Mouse (Mus musculus): ENCODE measurements around the gene Pltp. TPM values are rescaled to one million over a fixed set of nuclear protein-coding genes. Genes with fewer than 3 reads are reported as not detected.
A peak's percentile ranks its signal among the peaks of the same experiment; 100 is the strongest.

Pltp gene
- polyA plus RNA-seq (2016; fragmentation: Nextera tagmentation; extraction: Ambion mirVana): 57.8 and 59.4 TPM in 2 replicates

DNA sequence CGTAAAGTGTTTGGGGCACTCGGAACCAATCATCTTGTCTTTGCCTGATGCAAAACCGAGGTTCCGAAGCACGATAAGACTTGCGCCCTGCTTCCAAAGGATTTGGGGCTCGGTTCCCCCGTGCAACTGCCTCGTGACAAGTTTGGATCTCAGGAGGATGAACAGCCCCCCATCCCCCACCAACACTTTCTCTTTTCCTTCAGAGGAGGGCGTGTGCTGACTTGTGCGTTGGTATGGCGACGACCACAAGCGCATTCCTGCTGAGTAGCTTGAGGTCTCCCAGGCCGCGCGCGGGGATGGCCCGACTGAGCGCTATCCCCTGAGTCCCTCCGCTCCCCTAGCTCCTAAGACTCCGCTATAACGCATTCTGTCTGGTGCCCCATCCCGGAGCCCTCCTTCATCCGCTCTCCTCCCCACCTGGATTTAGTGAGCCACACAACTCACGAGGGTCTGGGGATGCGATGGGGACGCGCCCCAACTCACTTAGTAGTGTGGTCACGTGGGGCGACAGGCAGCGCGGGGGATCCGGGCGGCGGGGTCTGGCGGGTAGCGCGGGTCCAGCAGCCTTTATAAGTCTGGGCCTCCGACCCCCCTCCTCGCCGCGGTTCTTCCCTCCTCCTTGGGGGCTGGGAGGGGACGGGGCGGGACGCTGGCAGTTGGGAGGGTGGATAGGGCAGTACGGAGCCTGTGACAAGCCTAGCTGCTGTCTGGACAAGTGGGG, at the start of gene Pltp:
Gene Pltp (minus strand): TSS at position 611 of the 721 bp plus-strand sequence.
- Histone ChIP-seq H3K4me1 (peaks cover 32% of the 10 kb centered on the region), H3K27me3 (peaks cover 44% of the 10 kb centered on the region)
- peak; percentile 81 for ATAC-seq (ENCODE audit: insufficient number of reproducible peaks, insufficient read depth, low FRiP score, low TSS enrichment)

DNA sequence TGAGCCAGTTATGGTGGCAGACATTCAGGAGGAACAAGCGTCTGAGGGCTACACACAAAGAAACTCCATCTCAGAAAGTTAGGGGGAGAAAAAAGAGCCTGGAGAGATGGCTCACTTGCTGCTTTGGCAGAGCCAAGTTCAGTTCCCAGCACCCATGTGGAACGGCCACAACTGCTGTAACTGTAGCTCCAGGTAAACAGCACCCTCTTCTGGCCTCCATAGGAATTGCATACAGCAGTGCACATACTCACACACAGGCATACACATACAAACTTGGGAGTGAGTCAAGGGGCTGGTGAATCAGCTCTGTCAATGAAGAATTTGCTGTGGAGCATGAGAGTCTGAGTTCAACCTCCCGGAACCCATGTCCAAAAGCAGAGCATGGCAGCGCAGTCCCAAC, 48.6 kb upstream of the Pltp start:
- H3K4me2 ChIP-seq (replicated peaks): no peak overlapping the region
- no peak overlapping the region for H3K4me3 ChIP-seq
- 99% methylated on average over 4 of the region's 4 CpGs for WGBS
- H3K27me3 ChIP-seq: no peaks in the 10 kb centered on the region
- peaks cover 5% of the 10 kb centered on the region; the same call in 1 of the 2 replicates for H3K9me3 ChIP-seq
- H3K27ac ChIP-seq: no peak overlapping the region
- peaks cover 83% of the 10 kb centered on the region for H3K36me3 ChIP-seq
- peaks cover 13% of the 10 kb centered on the region for H3K4me1 ChIP-seq
- H3K9ac ChIP-seq: no peak overlapping the region
- no peak for ATAC-seq (ENCODE audit: insufficient number of reproducible peaks, insufficient read depth, low FRiP score, low TSS enrichment)

More for the DNA sequence above, at the start of gene Pltp:
- Histone ChIP-seq H3K36me3 (no peaks in the 10 kb centered on the region), H3K9me3 (no peaks in the 10 kb centered on the region), H3K27ac (peak within 1 kb of the TSS; percentile 74), H3K4me3 (peak within 1 kb of the TSS; percentile 42), H3K4me2 (replicated peaks) (peak within 1 kb of the TSS; percentile 90), H3K9ac (peak within 1 kb of the TSS; percentile 44)
- under 1% methylated on average over 47 of the region's 47 CpGs for WGBS

DNA sequence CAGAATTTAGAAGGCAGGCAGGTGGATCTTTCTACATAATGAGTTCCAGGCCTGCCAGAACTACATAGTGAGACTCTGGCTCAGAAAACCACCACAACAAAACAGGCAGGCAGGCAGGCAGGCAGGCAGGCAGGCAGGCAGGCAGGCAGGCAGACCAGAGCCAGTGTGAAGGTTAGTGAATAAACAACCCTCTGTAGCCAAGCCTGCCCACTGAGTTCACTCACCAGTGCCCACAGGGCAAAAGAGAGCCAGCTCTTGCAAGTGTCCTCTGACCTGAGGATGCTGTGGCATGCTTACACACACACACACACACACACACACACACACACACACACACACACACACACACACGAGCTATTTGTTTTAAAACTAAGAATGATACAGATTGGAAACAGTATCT, 46.0 kb upstream of the Pltp start:
- H3K9ac ChIP-seq: no peak overlapping the region
- ATAC-seq (ENCODE audit: insufficient number of reproducible peaks, insufficient read depth, low FRiP score, low TSS enrichment): no peak
- peaks cover 5% of the 10 kb centered on the region; the same call in 1 of the 2 replicates for H3K9me3 ChIP-seq
- no peaks in the 10 kb centered on the region for H3K27me3 ChIP-seq
- H3K27ac ChIP-seq: no peak overlapping the region
- peaks cover 99% of the 10 kb centered on the region for H3K36me3 ChIP-seq
- 82% methylated on average over 1 of the region's 1 CpGs for WGBS
- H3K4me1 ChIP-seq: no peaks in the 10 kb centered on the region
- no peak overlapping the region for H3K4me2 ChIP-seq (replicated peaks)
- H3K4me3 ChIP-seq: no peak overlapping the region

DNA sequence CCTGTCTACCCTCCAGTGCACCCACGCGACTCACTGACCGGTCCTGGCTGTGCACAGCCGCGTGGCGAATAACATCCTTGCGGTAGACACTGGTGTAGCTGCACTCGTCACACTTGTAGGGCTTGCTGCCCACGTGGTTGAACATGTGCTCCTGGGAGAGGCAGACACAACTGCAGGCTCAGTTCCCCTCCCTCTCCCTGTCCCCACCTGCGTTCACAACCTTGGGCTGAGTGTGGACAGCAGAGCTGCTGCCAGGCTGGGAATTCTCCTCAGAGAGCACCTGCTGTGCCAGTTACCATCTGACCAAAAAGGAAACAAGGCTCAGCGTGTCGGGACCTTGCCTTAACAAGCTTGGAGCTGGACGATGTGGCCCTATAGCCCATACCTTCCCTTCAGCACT, 43.9 kb upstream of the Pltp start:
- Histone ChIP-seq H3K36me3 (peaks cover 95% of the 10 kb centered on the region), H3K4me2 (replicated peaks) (no peak overlapping the region), H3K27ac (no peak overlapping the region), H3K27me3 (no peaks in the 10 kb centered on the region), H3K4me3 (no peak overlapping the region), H3K4me1 (no peaks in the 10 kb centered on the region), H3K9me3 (peaks cover 3% of the 10 kb centered on the region; the same call in 1 of the 2 replicates), H3K9ac (no peak overlapping the region)
- WGBS: 95% methylated on average over 13 of the region's 13 CpGs
- ATAC-seq (ENCODE audit: insufficient number of reproducible peaks, insufficient read depth, low FRiP score, low TSS enrichment): no peak

DNA sequence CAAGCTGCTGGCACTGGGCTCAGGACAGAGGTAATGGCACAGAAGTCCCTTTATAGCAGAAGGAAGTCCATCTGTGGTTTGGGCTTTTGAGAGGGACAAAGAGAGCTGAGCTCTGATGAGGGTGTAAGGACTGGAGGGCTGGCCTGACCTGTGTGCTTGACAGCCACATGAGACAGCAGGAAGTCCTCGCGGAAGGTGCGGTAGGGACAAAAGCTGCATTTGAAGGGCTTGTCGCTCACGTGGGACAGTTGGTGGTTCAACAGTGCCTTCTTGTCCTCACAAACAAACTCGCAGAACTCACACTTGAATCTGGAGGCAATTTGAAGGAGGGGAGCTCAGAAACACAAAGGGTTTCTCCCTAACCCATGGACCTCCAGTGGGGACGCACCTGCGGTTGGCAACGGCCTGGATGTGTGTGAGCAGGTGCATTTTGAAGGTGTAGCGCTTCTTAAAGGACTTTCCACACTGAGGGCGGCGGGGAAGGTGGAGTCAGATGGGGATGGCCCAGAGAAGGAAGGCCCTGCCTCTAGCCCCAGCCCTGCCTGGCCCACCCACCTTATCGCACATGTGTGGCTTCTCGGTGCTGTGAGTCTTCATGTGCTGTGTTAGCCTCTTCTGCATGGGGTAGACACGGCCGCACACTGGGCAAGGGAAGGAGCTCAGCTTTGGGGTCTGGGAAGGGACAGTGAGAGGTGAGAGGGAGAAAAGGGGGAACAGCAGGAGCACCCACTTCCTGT, 42.4 kb upstream of the Pltp start:
- Histone ChIP-seq H3K4me2 (replicated peaks) (no peak overlapping the region), H3K9me3 (no peaks in the 10 kb centered on the region), H3K9ac (0 out of 2 replicates have a peak overlapping the region, but pooled peaks have one; percentile 16), H3K4me3 (no peak overlapping the region), H3K27ac (no peak overlapping the region), H3K27me3 (no peaks in the 10 kb centered on the region), H3K4me1 (no peaks in the 10 kb centered on the region), H3K36me3 (peaks cover 96% of the 10 kb centered on the region)
- no peak for ATAC-seq (ENCODE audit: insufficient number of reproducible peaks, insufficient read depth, low FRiP score, low TSS enrichment)
- WGBS: 95% methylated on average over 16 of the region's 16 CpGs

DNA sequence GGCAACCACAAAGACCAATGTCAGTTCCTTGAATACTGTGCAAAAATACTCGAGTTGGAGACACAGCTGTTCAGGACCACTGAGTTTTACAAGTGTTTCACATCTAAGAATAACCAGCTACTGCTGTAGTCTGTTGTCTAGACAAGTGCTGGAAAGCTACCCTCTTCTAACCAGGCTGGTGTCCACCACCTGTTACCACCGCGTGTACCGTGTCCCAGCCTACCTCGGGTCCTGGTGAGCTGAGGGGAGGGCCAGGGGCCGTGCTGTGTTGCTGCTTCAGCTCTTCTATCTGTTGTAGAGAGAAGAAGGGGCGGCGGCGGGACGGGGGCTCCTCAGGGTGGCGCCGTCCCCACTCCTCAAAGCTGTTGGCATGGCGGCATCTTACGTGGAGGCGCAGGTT, 41.5 kb upstream of the Pltp start:
- Histone ChIP-seq H3K4me3 (no peak overlapping the region), H3K4me2 (replicated peaks) (no peak overlapping the region), H3K27ac (no peak overlapping the region), H3K9me3 (no peaks in the 10 kb centered on the region), H3K9ac (no peak overlapping the region), H3K4me1 (no peaks in the 10 kb centered on the region), H3K27me3 (no peaks in the 10 kb centered on the region), H3K36me3 (peaks cover 96% of the 10 kb centered on the region)
- 91% methylated on average over 15 of the region's 15 CpGs for WGBS
- no peak for ATAC-seq (ENCODE audit: insufficient number of reproducible peaks, insufficient read depth, low FRiP score, low TSS enrichment)

DNA sequence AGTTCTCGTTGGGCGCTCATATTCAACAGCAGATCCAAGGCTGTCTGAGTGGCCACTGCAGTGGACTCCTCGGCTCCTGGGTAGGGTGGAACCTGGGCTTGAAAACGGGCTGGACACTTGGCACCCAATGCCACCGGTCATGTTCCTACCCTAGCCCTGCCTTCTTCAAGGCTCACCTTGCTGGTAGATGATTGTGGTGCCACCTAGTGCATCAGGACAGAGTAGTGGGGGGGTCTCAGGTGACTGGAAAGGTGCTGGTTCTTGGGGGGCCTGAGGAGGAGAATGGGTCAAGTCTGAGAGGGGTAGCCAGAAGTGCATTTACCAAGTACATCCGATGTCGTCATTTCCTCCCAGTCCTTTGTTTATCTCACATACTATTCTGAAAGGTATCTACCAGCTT, 40.5 kb upstream of the Pltp start:
- 94% methylated on average over 7 of the region's 7 CpGs for WGBS
- H3K4me1 ChIP-seq: no peaks in the 10 kb centered on the region
- H3K9me3 ChIP-seq: no peaks in the 10 kb centered on the region
- no peak overlapping the region for H3K27ac ChIP-seq
- H3K4me3 ChIP-seq: no peak overlapping the region
- no peaks in the 10 kb centered on the region for H3K27me3 ChIP-seq
- ATAC-seq (ENCODE audit: insufficient number of reproducible peaks, insufficient read depth, low FRiP score, low TSS enrichment): no peak
- peaks cover 96% of the 10 kb centered on the region for H3K36me3 ChIP-seq
- no peak overlapping the region for H3K4me2 ChIP-seq (replicated peaks)
- H3K9ac ChIP-seq: no peak overlapping the region

DNA sequence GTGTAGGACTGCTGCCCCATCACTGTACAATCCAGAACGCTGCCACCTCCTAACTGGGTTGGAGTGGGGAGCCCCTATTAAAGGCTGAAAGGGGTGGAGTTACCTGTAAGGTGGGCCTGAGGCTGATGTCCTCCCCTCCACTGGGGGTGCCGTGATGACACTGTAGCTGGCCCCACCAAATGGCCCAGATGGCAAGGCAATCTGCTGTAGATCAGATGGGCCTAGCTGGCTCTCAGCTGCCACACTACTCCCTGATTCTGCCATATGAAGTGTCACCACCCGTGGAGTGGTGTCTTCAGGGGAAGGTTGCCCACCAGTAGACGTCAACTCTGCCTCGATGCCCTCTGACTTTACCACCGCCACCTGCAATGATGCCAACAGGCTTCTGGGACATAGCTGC, 38.4 kb upstream of the Pltp start:
- 95% methylated on average over 6 of the region's 6 CpGs for WGBS
- H3K4me2 ChIP-seq (replicated peaks): no peak overlapping the region
- no peak overlapping the region for H3K9ac ChIP-seq
- H3K4me3 ChIP-seq: no peak overlapping the region
- H3K36me3 ChIP-seq: peaks cover 96% of the 10 kb centered on the region
- H3K27ac ChIP-seq: no peak overlapping the region
- no peaks in the 10 kb centered on the region for H3K27me3 ChIP-seq
- ATAC-seq (ENCODE audit: insufficient number of reproducible peaks, insufficient read depth, low FRiP score, low TSS enrichment): no peak
- no peaks in the 10 kb centered on the region for H3K4me1 ChIP-seq
- H3K9me3 ChIP-seq: no peaks in the 10 kb centered on the region

DNA sequence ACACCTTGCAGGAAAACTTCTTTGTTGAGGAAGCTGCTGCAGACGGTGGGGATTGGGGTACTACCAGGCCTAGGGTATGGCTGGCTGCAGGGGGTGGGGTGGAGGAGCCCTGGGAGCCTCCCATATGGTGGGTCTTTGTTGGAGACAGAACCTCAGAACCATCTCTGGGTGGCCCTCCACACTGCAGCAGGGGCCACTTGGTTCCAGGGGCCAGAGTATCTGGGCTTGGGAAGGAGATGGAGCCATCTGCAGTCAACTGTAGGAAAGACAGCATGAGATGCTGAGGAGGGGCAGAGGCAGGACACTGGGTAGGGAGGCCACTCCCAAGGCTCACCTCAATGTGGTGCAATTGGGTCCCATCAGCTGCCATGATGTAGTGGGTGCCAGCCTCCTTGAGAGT, 37.1 kb upstream of the Pltp start:
- no peak for ATAC-seq (ENCODE audit: insufficient number of reproducible peaks, insufficient read depth, low FRiP score, low TSS enrichment)
- WGBS: 81% methylated on average over 1 of the region's 1 CpGs
- Histone ChIP-seq H3K36me3 (peaks cover 96% of the 10 kb centered on the region), H3K9me3 (no peaks in the 10 kb centered on the region), H3K27me3 (no peaks in the 10 kb centered on the region), H3K4me3 (no peak overlapping the region), H3K9ac (no peak overlapping the region), H3K4me1 (no peaks in the 10 kb centered on the region), H3K27ac (no peak overlapping the region), H3K4me2 (replicated peaks) (no peak overlapping the region)

DNA sequence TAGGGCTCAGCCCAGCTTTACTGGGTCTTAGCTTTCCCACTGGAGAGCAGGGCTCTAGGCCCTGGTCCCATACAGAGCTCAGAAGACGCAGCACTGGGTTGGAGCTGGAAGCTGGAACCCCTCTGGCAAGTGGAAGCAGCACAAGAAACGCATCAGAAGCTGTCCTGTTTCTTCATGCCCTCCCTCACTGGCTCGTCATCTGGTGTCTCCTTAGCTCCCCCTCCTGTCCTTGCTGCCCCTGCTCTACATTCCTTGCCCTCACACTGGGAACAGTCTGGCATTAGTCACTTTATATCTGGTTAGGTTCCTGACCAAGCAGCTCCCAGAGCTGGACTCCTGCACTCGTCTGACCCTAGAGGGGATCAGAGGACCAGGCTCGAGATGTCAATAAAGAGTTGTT, 36.5 kb upstream of the Pltp start:
- no peak for ATAC-seq (ENCODE audit: insufficient number of reproducible peaks, insufficient read depth, low FRiP score, low TSS enrichment)
- Histone ChIP-seq H3K27me3 (no peaks in the 10 kb centered on the region), H3K27ac (no peak overlapping the region), H3K9me3 (no peaks in the 10 kb centered on the region), H3K36me3 (peaks cover 96% of the 10 kb centered on the region), H3K9ac (no peak overlapping the region), H3K4me3 (no peak overlapping the region), H3K4me1 (no peaks in the 10 kb centered on the region), H3K4me2 (replicated peaks) (no peak overlapping the region)
- WGBS: 77% methylated on average over 5 of the region's 5 CpGs

DNA sequence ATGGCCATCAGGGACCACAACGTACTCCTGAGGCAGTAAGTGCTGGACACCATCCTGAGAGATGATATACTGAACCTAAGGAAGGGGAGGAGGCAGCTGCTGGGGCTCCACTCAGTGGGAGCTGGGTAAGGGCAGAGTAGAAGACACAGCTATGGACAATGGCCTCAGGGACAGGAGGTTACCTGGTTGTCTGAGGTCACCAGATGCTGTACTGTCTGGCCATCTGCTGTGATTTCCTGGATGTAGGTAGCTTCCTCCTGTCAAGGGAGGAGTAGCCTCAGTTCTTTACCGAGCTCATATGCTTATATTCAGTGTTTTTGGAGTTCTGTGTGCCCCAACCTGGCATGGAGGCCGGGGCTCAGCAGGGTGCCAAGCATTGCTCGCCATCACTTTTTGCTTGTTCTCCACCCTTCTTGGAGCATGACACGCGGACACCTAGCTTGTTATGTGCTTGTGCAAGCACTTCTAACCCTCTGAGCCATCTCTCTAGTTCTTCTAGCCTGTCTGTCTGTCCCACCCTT, 35.2 kb upstream of the Pltp start:
- Histone ChIP-seq H3K4me3 (no peak overlapping the region), H3K27ac (no peak overlapping the region), H3K4me2 (replicated peaks) (no peak overlapping the region), H3K9ac (no peak overlapping the region), H3K4me1 (no peaks in the 10 kb centered on the region), H3K36me3 (peaks cover 96% of the 10 kb centered on the region), H3K9me3 (no peaks in the 10 kb centered on the region), H3K27me3 (no peaks in the 10 kb centered on the region)
- WGBS: 90% methylated on average over 6 of the region's 6 CpGs
- ATAC-seq (ENCODE audit: insufficient number of reproducible peaks, insufficient read depth, low FRiP score, low TSS enrichment): no peak

Data from embryonic facial prominence, embryonic 12.5 days (tissue).